Mouse (Mus musculus): ENCODE measurements around the gene Ctcf.

Ctcf gene

DNA sequence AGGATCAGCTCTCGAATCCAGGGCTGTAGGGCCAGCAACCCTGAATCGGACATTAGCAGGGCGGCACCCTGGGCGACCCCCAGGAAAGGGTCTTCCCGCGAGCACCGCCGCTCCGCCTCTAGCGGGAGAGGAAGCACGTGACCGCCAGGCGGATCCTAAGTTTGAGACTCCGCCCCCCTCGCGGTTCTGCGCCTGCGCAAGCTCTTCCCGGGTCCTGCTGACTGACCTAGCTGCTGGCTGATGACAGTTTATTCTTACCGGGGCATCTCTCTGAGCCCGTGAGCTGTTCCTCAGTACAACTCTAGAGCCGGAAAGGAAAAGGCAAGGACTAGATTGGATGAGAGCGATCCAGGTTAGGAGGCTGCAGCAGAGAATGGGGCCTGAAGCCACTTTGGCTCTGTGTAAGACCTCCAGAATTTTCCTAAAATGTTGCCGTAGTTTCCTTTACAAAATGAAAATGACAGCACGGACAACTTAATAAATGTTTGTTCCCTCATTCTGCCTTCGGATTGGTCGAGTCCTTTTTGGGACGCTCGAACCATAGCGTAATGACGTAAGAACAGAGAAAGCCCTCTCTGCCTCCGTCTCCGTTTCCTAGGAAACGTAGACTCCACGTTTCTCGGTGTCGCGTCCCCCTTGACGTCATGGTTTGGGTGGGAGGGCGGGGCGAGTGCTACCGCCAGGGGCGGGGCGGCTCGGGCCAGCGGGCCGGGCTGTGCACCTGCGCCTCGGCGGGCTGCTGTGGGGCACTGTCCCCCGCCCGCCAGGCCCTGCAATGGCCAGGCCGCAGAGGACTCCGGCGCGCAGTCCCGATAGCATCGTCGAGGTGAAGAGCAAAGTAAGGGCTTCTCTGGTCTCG is 64.8 kb downstream of the Ctcf start, which contains the start of the genes Acd and Pard6a:
TSS of gene Acd (minus strand) at position 137 of the 859 bp plus-strand sequence.
TSS of gene Pard6a (plus strand) at position 183 of the 859 bp plus-strand sequence.
- DNase-seq (ENCODE audit: low spot score in 2 of 2), result peak; percentile 94 to 95

DNA sequence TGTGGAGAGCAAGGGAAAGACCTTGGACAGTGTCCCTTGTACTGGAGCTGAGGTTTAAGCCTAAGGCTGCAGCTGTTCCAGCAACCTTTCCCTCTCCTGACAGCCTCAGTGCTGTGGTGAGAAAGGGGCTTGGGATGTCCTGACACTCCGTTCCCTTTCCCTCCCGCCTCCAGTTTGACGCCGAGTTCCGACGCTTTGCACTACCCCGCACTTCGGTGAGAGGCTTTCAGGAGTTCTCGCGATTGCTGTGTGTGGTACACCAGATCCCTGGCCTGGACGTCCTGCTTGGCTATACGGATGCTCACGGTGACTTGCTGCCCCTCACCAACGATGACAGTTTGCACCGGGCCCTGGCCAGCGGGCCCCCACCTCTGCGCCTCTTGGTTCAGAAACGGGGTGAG is 65.6 kb downstream of the Ctcf start:
- DNase-seq (ENCODE audit: low spot score in 2 of 2), result no peak

DNA sequence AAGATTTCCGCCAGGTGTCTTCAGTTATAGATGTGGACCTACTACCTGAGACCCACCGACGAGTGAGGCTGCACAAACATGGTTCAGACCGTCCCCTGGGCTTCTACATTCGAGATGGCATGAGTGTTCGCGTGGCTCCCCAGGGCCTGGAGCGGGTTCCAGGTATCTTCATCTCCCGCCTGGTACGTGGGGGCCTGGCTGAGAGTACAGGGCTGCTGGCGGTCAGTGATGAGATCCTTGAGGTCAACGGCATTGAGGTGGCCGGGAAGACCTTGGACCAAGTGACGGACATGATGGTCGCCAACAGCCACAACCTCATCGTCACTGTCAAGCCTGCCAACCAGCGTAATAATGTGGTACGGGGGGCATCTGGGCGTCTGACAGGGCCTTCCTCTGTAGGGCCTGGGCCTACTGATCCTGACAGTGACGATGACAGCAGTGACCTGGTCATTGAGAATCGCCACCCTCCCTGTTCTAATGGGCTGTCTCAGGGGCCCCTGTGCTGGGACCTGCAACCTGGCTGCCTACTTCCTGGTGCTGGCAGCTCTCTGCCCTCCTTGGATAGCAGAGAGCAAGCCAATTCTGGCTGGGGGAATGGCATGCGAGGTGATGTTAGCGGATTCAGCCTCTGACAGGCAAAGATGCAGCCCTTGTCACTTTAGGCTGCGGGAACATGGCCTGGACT is 66.5 kb downstream of the Ctcf start:
- DNase-seq (ENCODE audit: low spot score in 2 of 2), result no peak

DNA sequence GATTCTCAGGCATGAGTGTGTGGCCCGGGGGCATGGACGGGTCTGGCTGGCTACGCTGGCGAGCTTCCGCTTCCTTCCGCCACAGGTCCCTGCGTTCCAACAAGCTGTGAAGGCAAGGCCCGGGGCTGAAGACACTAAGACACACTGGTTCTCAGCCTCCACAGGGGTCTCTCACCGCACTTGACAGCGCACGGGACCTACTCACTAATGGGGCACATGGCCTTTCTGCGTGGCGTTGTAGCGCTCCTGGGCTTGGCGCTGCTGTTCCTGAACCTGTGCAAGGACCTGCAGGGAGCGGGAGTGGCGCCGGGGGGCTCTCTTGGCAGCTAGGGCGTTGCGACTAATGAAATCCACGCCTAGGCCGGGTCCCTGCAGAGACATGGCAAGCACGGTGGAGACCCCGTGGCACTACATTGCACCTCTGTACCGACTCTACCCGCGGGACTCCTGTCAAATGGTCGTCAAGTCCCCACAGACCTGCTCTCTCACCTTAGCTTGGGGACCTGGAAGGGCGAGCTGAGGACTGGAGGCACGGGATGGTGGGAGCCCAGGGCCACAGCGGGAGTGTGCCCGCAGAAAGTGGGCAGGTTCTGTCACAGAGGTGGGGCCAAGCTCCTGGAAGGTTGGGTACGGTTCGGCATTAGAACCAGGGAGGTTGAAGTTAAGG is 67.9 kb downstream of the Ctcf start:
- DNase-seq (ENCODE audit: low spot score in 2 of 2), result no peak

DNA sequence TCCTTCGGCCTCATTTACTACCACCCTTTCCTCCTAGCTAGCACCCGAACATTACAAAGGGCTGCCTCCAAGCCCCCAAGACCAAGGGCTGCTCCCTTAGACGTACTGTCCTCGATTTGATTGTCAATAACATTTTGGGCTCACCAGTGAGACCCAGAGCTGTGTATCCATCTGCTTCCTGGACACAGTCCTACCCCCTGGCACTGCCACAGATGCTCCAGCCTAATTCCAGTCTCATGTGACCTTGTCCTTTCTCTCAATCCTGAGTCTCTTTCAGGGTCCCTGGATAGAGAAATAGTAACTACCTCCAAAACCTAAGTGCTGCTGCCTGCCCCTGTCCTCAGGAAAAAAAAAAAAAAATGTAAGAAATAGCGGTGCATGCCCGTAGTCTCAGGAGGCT is 68.6 kb downstream of the Ctcf start:
- no peak for DNase-seq (ENCODE audit: low spot score in 2 of 2)

DNA sequence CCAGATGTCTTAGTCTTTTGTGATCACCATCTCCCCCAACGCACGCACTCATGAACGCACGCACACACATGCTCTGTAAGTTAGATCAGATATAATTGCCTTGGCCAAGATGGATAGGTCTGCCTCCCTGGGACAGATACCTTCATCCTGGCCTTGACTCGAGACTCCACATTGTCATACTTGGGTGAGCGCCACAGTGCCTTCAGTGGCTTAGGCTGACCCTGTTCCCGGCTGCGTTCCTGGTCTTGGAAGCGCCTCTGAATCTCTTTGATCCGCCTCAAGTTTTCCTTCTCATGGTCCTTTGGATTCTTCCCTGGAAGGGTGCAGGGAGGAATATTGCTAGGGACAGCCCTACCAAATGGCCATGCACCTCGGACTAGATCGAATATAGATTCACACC is 70.1 kb downstream of the Ctcf start:
- no peak for DNase-seq (ENCODE audit: low spot score in 2 of 2)

DNA sequence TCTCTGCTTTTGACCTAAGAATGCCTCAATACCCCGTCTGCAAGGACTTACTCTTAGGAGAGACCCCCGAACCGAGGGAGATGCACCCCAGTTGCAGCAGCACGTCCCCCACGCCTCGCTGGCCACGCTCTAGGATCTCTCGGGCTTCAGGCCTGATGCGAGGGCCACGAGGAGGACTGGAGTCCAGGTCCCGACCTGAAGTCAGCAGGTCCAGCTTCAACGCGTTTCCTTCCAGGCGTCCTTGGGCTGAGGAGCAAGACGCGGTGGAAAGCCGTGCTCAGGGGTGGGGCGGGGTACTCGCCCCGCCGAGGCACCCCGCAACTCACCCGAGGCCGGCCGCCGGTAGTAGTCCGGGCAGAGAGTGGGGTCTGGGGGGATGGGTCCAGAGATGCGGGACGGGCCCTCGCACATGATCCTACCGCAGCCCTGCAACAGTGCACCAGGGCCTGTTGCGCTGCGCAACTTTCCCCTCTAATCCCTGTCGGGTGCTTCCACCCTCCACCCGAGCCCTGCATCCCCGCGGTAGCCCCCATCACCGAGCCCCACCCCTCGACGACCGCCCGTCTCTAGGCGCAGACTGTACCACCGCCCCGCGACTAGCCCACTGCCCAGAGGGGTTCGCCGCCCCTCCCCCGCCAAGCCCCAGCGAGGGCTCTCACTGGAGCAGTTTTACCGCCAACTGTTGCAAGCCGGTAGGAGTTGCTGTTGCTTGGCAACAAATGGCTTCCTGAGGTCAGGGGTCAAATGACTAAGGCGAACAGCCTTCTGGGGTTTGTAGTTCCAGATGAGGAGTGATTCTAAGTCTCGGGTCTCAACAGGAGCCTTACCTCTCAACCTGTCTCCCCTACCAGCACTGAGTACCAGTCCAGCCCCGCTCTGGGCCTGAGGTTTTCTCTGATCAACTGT is 71.4 kb downstream of the Ctcf start, which contains the start of the genes 4933405L10Rik and Enkd1:
TSS of gene 4933405L10Rik (plus strand) at position 158 of the 906 bp plus-strand sequence.
TSS of gene Enkd1 (minus strand) at position 713 of the 906 bp plus-strand sequence.
- DNase-seq (ENCODE audit: low spot score in 2 of 2), result peak; percentile 78 to 80

DNA sequence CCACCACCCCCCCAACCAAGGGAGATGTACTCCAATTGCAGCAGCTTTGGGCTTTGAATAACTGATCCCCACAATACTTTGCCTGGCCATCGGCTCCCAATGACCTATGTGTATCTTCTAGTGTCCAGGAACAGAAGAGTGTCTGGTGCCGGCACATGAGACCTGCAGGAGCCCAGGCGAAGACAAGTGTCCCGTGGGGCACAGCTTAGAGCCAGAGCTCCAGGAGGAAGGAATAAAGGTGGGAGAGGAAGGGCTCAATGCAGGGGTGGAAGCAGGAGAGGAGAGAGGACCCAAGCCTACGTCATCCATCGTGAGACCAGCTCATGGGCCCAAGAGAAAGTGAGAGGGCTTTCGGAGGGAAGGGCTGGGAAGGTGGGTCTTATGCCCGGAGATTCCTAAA is 72.3 kb downstream of the Ctcf start:
- DNase-seq (ENCODE audit: low spot score in 2 of 2), result no peak

DNA sequence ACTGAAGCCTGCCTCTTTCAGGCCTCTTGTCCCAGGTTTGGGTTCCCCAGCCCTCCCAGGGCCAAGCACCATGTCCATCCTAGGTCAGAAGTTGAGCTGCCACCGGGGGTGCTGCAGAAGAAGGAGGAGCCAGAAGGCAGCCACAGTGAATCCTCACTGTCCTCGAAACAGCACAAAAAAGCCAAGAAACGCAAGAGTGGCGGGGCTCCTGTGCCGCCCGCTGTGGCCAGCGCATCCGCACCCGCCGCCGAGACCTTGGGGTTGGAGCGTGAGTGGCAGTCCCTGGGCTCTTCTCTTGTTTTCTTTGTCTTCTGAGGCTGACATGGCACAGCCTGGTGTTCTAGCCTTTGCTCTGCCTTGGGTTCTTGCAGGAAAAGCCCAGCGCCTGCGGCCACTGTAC is 72.9 kb downstream of the Ctcf start:
- no peak for DNase-seq (ENCODE audit: low spot score in 2 of 2)

DNA sequence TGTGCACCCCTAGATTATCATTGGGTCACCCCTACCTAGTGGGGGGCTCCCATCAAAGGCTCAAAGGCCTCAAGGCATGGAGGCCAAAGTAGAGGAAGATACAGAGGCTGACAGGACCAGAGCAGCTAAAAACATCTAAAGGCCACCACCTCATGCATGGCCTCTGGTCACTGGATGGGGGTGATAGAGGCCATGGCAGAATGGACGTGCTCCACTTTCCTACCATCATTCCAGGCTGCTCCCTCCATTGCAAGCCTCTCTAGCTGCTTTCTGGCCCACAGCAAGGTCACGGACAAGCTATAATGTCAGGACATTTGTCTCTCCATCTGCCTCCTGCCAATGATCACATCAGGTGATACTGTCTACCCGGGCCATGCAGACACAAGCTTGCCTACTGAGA is 75.9 kb downstream of the Ctcf start:
- DNase-seq (ENCODE audit: low spot score in 2 of 2), result no peak

DNA sequence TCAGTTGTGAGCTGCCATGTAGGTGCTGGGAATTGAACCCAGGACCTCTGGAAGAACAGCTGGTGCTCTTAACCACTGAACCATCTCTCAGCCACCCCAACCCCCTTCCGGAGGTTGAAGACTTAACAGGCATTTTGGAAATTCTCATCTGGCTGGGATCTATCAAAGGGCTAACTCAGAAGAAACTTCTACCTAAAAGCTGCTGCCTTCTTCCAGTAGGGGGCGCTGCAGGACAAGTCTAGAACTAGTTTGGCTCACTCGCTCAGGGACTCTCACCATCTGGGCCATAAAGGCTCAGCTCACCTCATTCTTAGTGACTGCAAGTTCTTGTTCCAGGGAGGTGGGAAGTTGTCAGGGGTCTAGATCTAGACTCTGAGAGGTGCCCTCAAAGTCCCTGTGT is 77.8 kb downstream of the Ctcf start:
- DNase-seq (ENCODE audit: low spot score in 2 of 2), result peak; percentile 84 to 88

DNA sequence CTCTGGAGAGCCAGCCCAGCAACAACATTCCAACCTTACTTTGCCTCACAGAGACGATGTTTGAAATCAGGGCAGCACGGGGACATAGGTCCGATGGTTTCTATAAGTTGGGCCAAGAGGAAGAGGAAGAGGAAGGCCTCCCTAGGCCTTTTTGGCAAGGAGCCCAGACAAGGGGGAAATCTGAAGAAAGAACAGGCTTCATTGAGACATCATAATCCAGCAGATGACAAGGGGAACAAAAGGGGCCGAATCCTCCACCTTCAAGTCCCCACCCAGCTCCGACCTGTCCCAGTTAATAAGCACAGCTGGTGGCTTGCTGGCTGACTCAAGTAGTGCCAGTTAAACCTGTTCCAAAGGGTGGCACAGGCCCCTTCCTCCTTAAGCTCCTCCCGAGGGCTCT is 78.7 kb downstream of the Ctcf start:
- DNase-seq (ENCODE audit: low spot score in 2 of 2), result no peak

DNA sequence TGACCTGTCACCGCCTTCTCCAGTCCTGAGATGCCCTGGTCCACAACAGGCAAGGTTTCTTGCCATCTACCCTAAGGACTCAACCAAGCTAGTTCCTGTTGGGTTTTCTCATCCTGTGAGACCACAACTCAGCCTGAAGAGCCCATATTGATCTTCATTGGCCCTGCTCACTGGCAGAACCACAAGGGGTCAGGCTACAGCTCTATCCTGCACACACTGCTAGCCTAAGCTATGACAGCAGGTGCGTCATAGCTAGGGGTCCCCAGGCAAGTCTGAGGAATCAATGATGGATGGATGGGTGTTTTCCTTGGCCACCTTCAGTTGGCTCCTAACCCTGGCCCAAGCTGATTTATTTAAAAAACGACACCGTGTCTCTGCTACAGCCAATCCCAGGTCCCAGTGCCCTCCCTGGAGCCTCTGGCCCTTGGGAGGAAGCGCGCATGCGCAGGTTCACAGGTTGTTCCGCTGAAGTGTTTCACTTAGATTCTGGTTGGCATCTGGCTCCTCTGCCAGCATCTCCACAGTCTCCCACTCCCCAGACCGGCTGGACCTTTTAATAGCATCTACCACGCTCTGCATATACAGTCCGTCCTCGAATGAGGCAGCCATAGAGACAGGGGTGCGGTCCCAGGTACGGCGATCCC is 80.1 kb downstream of the Ctcf start:
- no peak for DNase-seq (ENCODE audit: low spot score in 2 of 2)

DNA sequence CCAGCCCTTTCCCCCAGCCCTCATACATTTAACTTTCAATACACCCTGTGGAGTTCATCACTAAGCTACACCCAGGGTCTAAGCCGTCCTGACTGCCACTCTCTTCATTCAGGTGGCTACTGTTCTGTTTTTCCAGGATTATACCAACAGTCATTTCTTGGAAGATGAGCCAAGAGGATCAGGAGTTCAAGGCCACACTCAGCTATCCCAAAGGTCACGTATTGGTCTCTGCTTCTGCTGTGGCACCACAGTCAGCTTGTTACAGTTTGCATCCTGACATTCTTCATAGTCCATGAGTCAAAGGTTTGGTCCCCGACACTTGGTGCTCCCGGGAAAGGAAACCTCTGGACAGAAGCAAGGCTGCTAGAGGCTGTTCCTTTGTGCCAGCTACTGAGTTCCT is 83.3 kb downstream of the Ctcf start:
- no peak for DNase-seq (ENCODE audit: low spot score in 2 of 2)

DNA sequence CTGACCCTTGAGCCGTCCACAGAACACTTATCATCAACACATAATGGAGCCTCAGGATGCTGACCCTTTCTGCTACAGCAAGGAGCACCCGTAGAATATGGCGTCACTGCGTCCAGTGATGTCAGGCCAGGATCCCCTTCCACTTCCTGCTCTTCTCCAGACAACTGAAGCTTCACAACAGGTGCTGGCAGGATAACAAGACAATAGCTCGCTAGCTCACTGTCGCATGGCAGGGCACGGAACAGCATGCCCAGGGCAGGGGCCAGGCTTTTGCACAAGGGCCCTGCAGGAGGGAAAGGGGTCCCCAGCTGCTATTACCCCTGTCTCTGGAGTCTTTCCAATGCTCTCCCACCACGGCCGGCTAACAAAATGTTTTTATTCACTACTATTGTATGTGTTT is 86.5 kb downstream of the Ctcf start:
- DNase-seq (ENCODE audit: low spot score in 2 of 2), result no peak

DNA sequence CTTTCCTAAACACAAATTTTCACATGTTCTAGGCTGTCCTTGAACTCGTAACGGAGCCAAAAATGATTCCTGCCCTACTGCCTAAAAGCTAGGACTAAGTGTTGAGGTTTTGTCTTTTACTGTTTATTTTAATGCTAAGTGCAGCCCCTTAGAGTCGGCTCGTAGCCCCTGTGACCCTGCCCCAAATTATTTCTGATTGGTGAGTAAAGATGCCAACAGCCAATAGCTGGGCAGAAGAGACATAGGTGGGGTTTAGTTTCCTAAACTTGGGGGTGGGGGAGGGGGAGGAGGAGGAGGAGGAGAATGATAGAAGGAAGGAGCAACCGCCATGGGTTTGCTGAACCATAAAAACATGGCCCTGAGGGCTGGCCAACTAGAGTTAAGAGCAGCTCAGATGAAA is 89.4 kb downstream of the Ctcf start:
- no peak for DNase-seq (ENCODE audit: low spot score in 2 of 2)

DNA sequence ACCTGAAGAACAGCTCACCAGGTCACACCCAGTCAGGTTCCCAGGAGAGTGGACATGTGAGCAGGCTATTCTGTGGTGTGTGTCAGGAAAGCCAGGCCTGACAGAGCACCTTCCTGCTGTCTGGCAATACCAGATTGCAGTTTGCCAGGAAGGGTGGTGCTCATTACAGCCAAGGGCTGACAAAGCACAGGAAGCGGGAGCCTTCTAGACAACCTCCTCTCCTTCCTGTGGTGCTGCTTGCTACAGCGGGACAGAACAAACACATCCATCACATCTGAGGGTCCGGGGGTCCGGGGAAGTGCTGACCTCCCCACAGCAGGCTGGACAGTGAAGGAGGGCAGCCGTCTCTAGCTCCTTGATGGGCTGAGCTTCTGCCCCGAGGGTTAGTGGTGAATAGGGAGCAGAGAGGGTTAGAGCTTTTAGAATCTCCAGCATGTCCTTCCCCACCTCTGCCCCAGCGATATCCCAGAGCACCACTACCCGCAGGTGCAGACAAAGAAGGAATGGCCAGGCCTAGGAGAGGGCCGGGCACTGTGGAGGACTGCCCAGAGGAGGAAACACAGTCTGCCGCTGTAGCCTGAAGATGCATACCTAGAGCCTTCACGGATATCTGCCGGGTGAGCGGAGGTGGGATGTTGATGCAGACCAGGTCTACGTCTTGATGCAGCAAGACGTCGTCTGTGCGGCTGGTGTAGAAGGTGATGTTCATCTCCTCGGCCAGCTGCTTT is 91.2 kb downstream of the Ctcf start:
- no peak for DNase-seq (ENCODE audit: low spot score in 2 of 2)

DNA sequence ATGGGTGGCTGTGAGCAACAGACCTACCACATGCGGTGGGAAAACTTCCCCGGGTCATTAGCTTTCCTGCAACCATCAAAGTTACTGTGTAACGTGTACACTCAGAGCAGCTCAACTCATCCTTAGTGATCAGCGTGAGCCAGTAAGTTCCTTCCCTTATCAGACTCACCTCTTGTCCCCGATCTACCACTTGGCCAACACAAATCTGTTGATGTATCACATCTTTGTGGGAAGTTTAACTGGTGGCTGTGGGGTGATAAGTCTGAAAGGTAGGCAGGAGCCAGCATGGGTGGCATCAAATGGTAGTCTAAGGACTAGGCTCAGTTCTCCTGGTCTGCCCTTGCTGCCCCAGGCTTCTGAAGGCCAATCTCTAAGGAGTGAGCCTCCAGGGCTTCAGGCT is 95.8 kb downstream of the Ctcf start:
- no peak for DNase-seq (ENCODE audit: low spot score in 2 of 2)
